Mouse (Mus musculus) MEL (cell line): Measurements from ENCODE around the gene Hmgn1. TPM values are rescaled to one million over a fixed set of nuclear protein-coding genes. Genes with fewer than 3 reads are reported as not detected.

Experiments used
- DNase-seq: peaks from one replicate; pipeline ENCODE4 v3.0.0; 2011; ENCODE audit warnings: low read depth, low spot score
- H3K27ac ChIP-seq: 2 replicates; pipeline ENCODE4 v1.5.1; 2012; ENCODE audit warnings: low read depth, mild to moderate bottlenecking, control low read depth, low read length, moderate library complexity; ENCODE audit not compliant: control insufficient read depth
- H3K27me3 ChIP-seq, 2 experiments: fragments of 150-350 bp in 1 of 2; sonication (generic) in 1 of 2; 2 replicates each; pipeline ENCODE4 v1.6.1; 2012; ENCODE audit warnings: low read length in 2 of 2, mild to moderate bottlenecking in 2 of 2, improper control_type of control experiment in 1 of 2, moderate library complexity in 1 of 2; ENCODE audit not compliant: insufficient read depth in 2 of 2, control insufficient read depth in 1 of 2
- H3K36me3 ChIP-seq, 2 experiments: 2 replicates each; pipeline ENCODE4 v1.6.1; 2012 to 2014; ENCODE audit warnings: low read length in 2 of 2, improper control_type of control experiment in 1 of 2, inconsistent platforms in 1 of 2, mild to moderate bottlenecking in 1 of 2; ENCODE audit not compliant: insufficient read depth in 2 of 2, control insufficient read depth in 1 of 2
- H3K4me1 ChIP-seq, 2 experiments: fragments of 150-350 bp in 1 of 2; sonication (generic) in 1 of 2; 2 replicates each; pipeline ENCODE4 v1.6.1; 2012; ENCODE audit warnings: low read length in 2 of 2, improper control_type of control experiment in 1 of 2, mild to moderate bottlenecking in 1 of 2; ENCODE audit not compliant: insufficient read depth in 2 of 2, control insufficient read depth in 1 of 2
- H3K4me3 ChIP-seq, 2 experiments: fragments of 150-350 bp in 1 of 2; sonication (generic) in 1 of 2; 2 replicates each; pipeline ENCODE4 v1.5.1; 2012; ENCODE audit warnings: low read depth in 2 of 2, low read length in 2 of 2, mild to moderate bottlenecking in 2 of 2, moderate library complexity in 2 of 2, control low read depth in 1 of 2, improper control_type of control experiment in 1 of 2; ENCODE audit not compliant: control insufficient read depth in 1 of 2, insufficient read depth in 1 of 2
- H3K79me2 ChIP-seq: 2 replicates; pipeline ENCODE4 v1.6.1; 2012; ENCODE audit warnings: mild to moderate bottlenecking, low read length, moderate library complexity; ENCODE audit not compliant: control insufficient read depth, poor library complexity, insufficient read depth
- H3K9ac ChIP-seq: 2 replicates; pipeline ENCODE4 v1.6.1; 2012; ENCODE audit warnings: low read depth, mild to moderate bottlenecking, control low read depth, low read length, moderate library complexity; ENCODE audit not compliant: control insufficient read depth, poor library complexity, severe bottlenecking
- H3K9me3 ChIP-seq: fragments of 150-350 bp; sonication (generic); replicated peaks from 2 replicates; pipeline ENCODE4 v1.6.1; 2012; ENCODE audit warnings: mild to moderate bottlenecking, low read length, improper control_type of control experiment, moderate library complexity; ENCODE audit not compliant: insufficient read depth
- BHLHE40 ChIP-seq: IDR thresholded peaks from 2 replicates; pipeline ENCODE4 v1.6.1; 2012; ENCODE audit warnings: low read depth, mild to moderate bottlenecking, inconsistent platforms, low read length, improper control_type of control experiment, borderline replicate concordance
- CTCF ChIP-seq, 3 experiments: IDR thresholded peaks in 2 of 3; conservative IDR thresholded peaks in 1 of 3; 2 replicates each; pipeline ENCODE4 v1.5.1; 2011 to 2012; ENCODE audit warnings: low read length in 3 of 3, low read depth in 2 of 3, mild to moderate bottlenecking in 2 of 3, improper control_type of control experiment in 1 of 3, inconsistent platforms in 1 of 3, mixed read lengths in 1 of 3, moderate library complexity in 1 of 3; ENCODE audit not compliant: control insufficient read depth in 1 of 3, insufficient read depth in 1 of 3, poor library complexity in 1 of 3, severe bottlenecking in 1 of 3
- EP300 ChIP-seq, 2 experiments: IDR thresholded peaks; 2 replicates each; pipeline ENCODE4 v1.6.1; 2011; ENCODE audit warnings: improper control_type of control experiment in 2 of 2, low read length in 2 of 2, low read depth in 1 of 2, mild to moderate bottlenecking in 1 of 2
- ETS1 ChIP-seq: IDR thresholded peaks from 2 replicates; pipeline ENCODE4 v1.6.1; 2012; ENCODE audit warnings: low read depth, mild to moderate bottlenecking, inconsistent platforms, low read length, improper control_type of control experiment, moderate library complexity
- GABPA ChIP-seq: IDR thresholded peaks from 2 replicates; pipeline ENCODE4 v1.6.1; 2012; ENCODE audit warnings: low read depth, mild to moderate bottlenecking, inconsistent platforms, low read length, improper control_type of control experiment, moderate library complexity
- GATA1 ChIP-seq: IDR thresholded peaks from 2 replicates; pipeline ENCODE4 v1.6.1; 2011; ENCODE audit warnings: low read depth, low read length, improper control_type of control experiment
- HCFC1 ChIP-seq: IDR thresholded peaks from 2 replicates; pipeline ENCODE4 v1.6.1; 2012; ENCODE audit warnings: low read depth, mild to moderate bottlenecking, inconsistent platforms, low read length, improper control_type of control experiment, moderate library complexity
- JUND ChIP-seq: IDR thresholded peaks from 2 replicates; pipeline ENCODE4 v1.6.1; 2011; ENCODE audit warnings: low read depth, mild to moderate bottlenecking, improper control_type of control experiment, low read length
- KAT2A ChIP-seq: conservative IDR thresholded peaks from 2 replicates; pipeline ENCODE4 v1.6.1; 2012; ENCODE audit warnings: low read depth, low read length, improper control_type of control experiment, inconsistent platforms
- MAX ChIP-seq: IDR thresholded peaks from 2 replicates; pipeline ENCODE4 v1.6.1; 2011; ENCODE audit warnings: low read length, improper control_type of control experiment
- MAZ ChIP-seq: IDR thresholded peaks from 2 replicates; pipeline ENCODE4 v1.6.1; 2012; ENCODE audit warnings: low read depth, mild to moderate bottlenecking, inconsistent platforms, low read length, improper control_type of control experiment
- MYC ChIP-seq: IDR thresholded peaks from 2 replicates; pipeline ENCODE4 v1.6.1; 2011; ENCODE audit warnings: low read depth, mild to moderate bottlenecking, low read length, improper control_type of control experiment, moderate library complexity
- POLR2A ChIP-seq, 2 experiments: IDR thresholded peaks; 2 replicates each; pipeline ENCODE4 v1.6.1; 2011 to 2012; ENCODE audit warnings: low read length in 2 of 2, mild to moderate bottlenecking in 2 of 2, control low read depth in 1 of 2, improper control_type of control experiment in 1 of 2, low read depth in 1 of 2, moderate library complexity in 1 of 2; ENCODE audit not compliant: control insufficient read depth in 1 of 2, insufficient read depth in 1 of 2, poor library complexity in 1 of 2
- POLR2AphosphoS2 ChIP-seq: IDR thresholded peaks from 2 replicates; pipeline ENCODE4 v1.6.1; 2011; ENCODE audit warnings: low read length, improper control_type of control experiment
- POLR2AphosphoS5 ChIP-seq: IDR thresholded peaks from 2 replicates; pipeline ENCODE4 v1.6.1; 2012; ENCODE audit warnings: low read depth, borderline replicate concordance, mild to moderate bottlenecking, inconsistent platforms, low read length, moderate library complexity, mixed read lengths
- RAD21 ChIP-seq: IDR thresholded peaks from 2 replicates; pipeline ENCODE4 v1.6.1; 2011; ENCODE audit warnings: mild to moderate bottlenecking, low read depth, low read length, improper control_type of control experiment
- RCOR1 ChIP-seq: IDR thresholded peaks from 2 replicates; pipeline ENCODE4 v1.6.1; 2012; ENCODE audit warnings: low read depth, mild to moderate bottlenecking, inconsistent platforms, low read length, improper control_type of control experiment
- SIN3A ChIP-seq: IDR thresholded peaks from 2 replicates; pipeline ENCODE4 v1.6.1; 2012; ENCODE audit warnings: low read length, improper control_type of control experiment, inconsistent platforms
- SMC3 ChIP-seq: IDR thresholded peaks from 2 replicates; pipeline ENCODE4 v1.6.1; 2011; ENCODE audit warnings: low read depth, low read length, improper control_type of control experiment
- TAL1 ChIP-seq: IDR thresholded peaks from 2 replicates; pipeline ENCODE4 v1.6.1; 2012; ENCODE audit warnings: mild to moderate bottlenecking, inconsistent platforms, low read length, moderate library complexity, mixed read lengths
- TBP ChIP-seq: IDR thresholded peaks from 2 replicates; pipeline ENCODE4 v1.8.0; 2011; ENCODE audit warnings: low read depth, low read length, improper control_type of control experiment
- UBTF ChIP-seq: IDR thresholded peaks from 2 replicates; pipeline ENCODE4 v1.6.1; 2012; ENCODE audit warnings: low read depth, mild to moderate bottlenecking, inconsistent platforms, low read length, improper control_type of control experiment, moderate library complexity, borderline replicate concordance; ENCODE audit not compliant: insufficient read depth
- USF2 ChIP-seq, 2 experiments: IDR thresholded peaks; 2 replicates each; pipeline ENCODE4 v1.6.1; 2011 to 2012; ENCODE audit warnings: improper control_type of control experiment in 2 of 2, low read length in 2 of 2, borderline replicate concordance in 1 of 2, inconsistent platforms in 1 of 2, low read depth in 1 of 2, mild to moderate bottlenecking in 1 of 2; ENCODE audit not compliant: insufficient read depth in 1 of 2
- ZKSCAN1 ChIP-seq: IDR thresholded peaks from 2 replicates; pipeline ENCODE4 v1.6.1; 2012; ENCODE audit warnings: low read depth, mild to moderate bottlenecking, inconsistent platforms, low read length, improper control_type of control experiment, moderate library complexity
- ZMIZ1 ChIP-seq: IDR thresholded peaks from 2 replicates; pipeline ENCODE4 v1.6.1; 2012; ENCODE audit warnings: low read depth, mild to moderate bottlenecking, inconsistent platforms, low read length, improper control_type of control experiment, moderate library complexity
- polyA plus RNA-seq, 2 experiments: library from polyadenylated mRNA; stranded (reverse) in 1 of 2; unstranded in 1 of 2; fragments of >175 nt in 1 of 2; fragments of >200 nt in 1 of 2; gene quantifications; 2 replicates each; pipeline versions ENCODE4 v1.2.1 to v1.2.4; 2012; ENCODE audit warnings: low replicate concordance in 2 of 2, low read depth in 1 of 2; ENCODE audit not compliant: insufficient read length in 2 of 2, insufficient read depth in 1 of 2, missing spikeins in 1 of 2
- total RNA-seq: library from RNA; depleted of rRNA; stranded (reverse); fragments of 300-350 nt; gene quantifications from 2 replicates; pipeline ENCODE4 v1.2.3, GENCODE M21; 2012

Hmgn1 gene
- total and polyA plus RNA-seq, 3 experiments = 185 to 778 (median 246) TPM

GRCm38 (mm10) chr16:96159794-96160346 lies 32.3 kb upstream of the Hmgn1 start:
- no peaks in the 10 kb centered on the region for H3K4me1 ChIP-seq
- DNase-seq = no peak
- H3K79me2 ChIP-seq = no peaks in the 10 kb centered on the region
- no peak overlapping the region for H3K9ac ChIP-seq
- no peak overlapping the region for H3K4me3 ChIP-seq
- no peak overlapping the region for H3K27ac ChIP-seq
- no peaks in the 10 kb centered on the region for H3K9me3 ChIP-seq
- H3K36me3 ChIP-seq = no peaks in the 10 kb centered on the region; a peak in 2 of 4 replicates
- H3K27me3 ChIP-seq = no peaks in the 10 kb centered on the region
- TF ChIP-seq MYC (no peak), CTCF (IDR thresholded peaks at IDR 0.05 in 2 of 3, conservative IDR thresholded peaks at IDR 0.05 in 1 of 3; ENCODE audit: control insufficient read depth in 1 of 3, insufficient read depth in 1 of 3, low read depth in 2 of 3, low read length in 3 of 3, poor library complexity in 1 of 3, severe bottlenecking in 1 of 3) (no peak), ZKSCAN1 (no peak), KAT2A (no peak), HCFC1 (no peak), BHLHE40 (no peak), EP300 (IDR thresholded peaks at IDR 0.05; ENCODE audit: low read depth in 1 of 2, low read length in 2 of 2) (no peak), MAX (no peak), POLR2AphosphoS5 (no peak), GABPA (no peak), TBP (no peak), RAD21 (no peak), UBTF (no peak)

- Histone ChIP-seq H3K36me3 (no peaks in the 10 kb centered on the region; a peak in 2 of 4 replicates), H3K79me2 (no peaks in the 10 kb centered on the region), H3K9me3 (no peaks in the 10 kb centered on the region), H3K27ac (no peak overlapping the region), H3K4me1 (no peaks in the 10 kb centered on the region), H3K27me3 (no peaks in the 10 kb centered on the region), H3K9ac (no peak overlapping the region), H3K4me3 (no peak overlapping the region)
- no peak for TF ChIP-seq POLR2A (IDR thresholded peaks at IDR 0.05; ENCODE audit: control insufficient read depth in 1 of 2, insufficient read depth in 1 of 2, low read depth in 1 of 2, low read length in 2 of 2, poor library complexity in 1 of 2)
- TF ChIP-seq EP300 (IDR thresholded peaks at IDR 0.05; ENCODE audit: low read depth in 1 of 2, low read length in 2 of 2) = no peak
- no peak for TF ChIP-seq GATA1
- no peak for TF ChIP-seq RCOR1
- TF ChIP-seq POLR2AphosphoS5 = no peak
- TF ChIP-seq JUND = no peak
- no peak for TF ChIP-seq SMC3
- TF ChIP-seq ZMIZ1 = no peak
- no peak for TF ChIP-seq USF2 (IDR thresholded peaks at IDR 0.05; ENCODE audit: borderline replicate concordance in 1 of 2, insufficient read depth in 1 of 2, low read depth in 1 of 2, low read length in 2 of 2)
- TF ChIP-seq UBTF = no peak
- no peak for TF ChIP-seq SIN3A
- no peak for TF ChIP-seq MAZ
- no peak for TF ChIP-seq TAL1
- no peak for TF ChIP-seq ETS1
- TF ChIP-seq POLR2AphosphoS2 = no peak
- no peak for DNase-seq
These were observed 31.7 kb upstream of the Hmgn1 start for GRCm38 (mm10) chr16:96159091-96159731.
